Mouse (Mus musculus): Measurements from ENCODE around the gene Zswim7. TPM values are rescaled to one million over a fixed set of nuclear protein-coding genes. Genes with fewer than 3 reads are reported as not detected.

The Zswim7 gene
- total and polyA plus RNA-seq, 2 experiments from 2014 or later: 9.3 to 27.8 TPM

GRCm38 (mm10) chr11:62277086-62277485 lies 4.1 kb downstream of the Zswim7 start:
- Histone ChIP-seq H3K27me3 (ENCODE audit: insufficient read depth, low read length) (no peaks in the 10 kb centered on the region), H3K27ac (no peak overlapping the region), H3K4me1 (ENCODE audit: insufficient read depth, low read length) (0 out of 2 replicates have a peak, but pooled peaks cover 4% of the 10 kb centered on the region), H3K4me2 (ENCODE audit: low read depth, low read length) (no peak overlapping the region), H3K9ac (replicated peaks; ENCODE audit: low read length) (no peak overlapping the region), H3K36me3 (ENCODE audit: insufficient read depth, low read length) (no peaks in the 10 kb centered on the region), H3K4me3 (ENCODE audit: low read length) (no peak overlapping the region), H3K9me3 (ENCODE audit: low read length) (no peaks in the 10 kb centered on the region)
- WGBS: 60% methylated on average over 8 of the region's 8 CpGs
- DNase-seq (ENCODE audit: low spot score) (no peak), ATAC-seq (no peak)
- TF ChIP-seq CTCF (IDR thresholded peaks at IDR 0.05; ENCODE audit: low read depth): no peak

GRCm38 (mm10) chr11:62270851-62271250 lies 10.3 kb downstream of the Zswim7 start:
- Histone ChIP-seq H3K27me3 (ENCODE audit: insufficient read depth, low read length) (no peaks in the 10 kb centered on the region), H3K27ac (no peak overlapping the region), H3K4me1 (ENCODE audit: insufficient read depth, low read length) (no peaks in the 10 kb centered on the region), H3K9me3 (ENCODE audit: low read length) (no peaks in the 10 kb centered on the region), H3K4me3 (ENCODE audit: low read length) (no peak overlapping the region), H3K9ac (replicated peaks; ENCODE audit: low read length) (no peak overlapping the region), H3K4me2 (ENCODE audit: low read depth, low read length) (no peak overlapping the region), H3K36me3 (ENCODE audit: insufficient read depth, low read length) (no peaks in the 10 kb centered on the region)
- ATAC-seq: no peak
- DNase-seq (ENCODE audit: low spot score): no peak
- WGBS: 64% methylated on average over 5 of the region's 5 CpGs
- TF ChIP-seq CTCF (IDR thresholded peaks at IDR 0.05; ENCODE audit: low read depth): no peak

GRCm38 (mm10) chr11:62269097-62269496 lies 12.1 kb downstream of the Zswim7 start:
- H3K27me3 ChIP-seq (ENCODE audit: insufficient read depth, low read length): no peaks in the 10 kb centered on the region

GRCm38 (mm10) chr11:62268381-62268780 lies 12.8 kb downstream of the Zswim7 start:
- 80% methylated on average over 8 of the region's 8 CpGs for WGBS

More at GRCm38 (mm10) chr11:62269097-62269496, 12.1 kb downstream of the Zswim7 start:
- Histone ChIP-seq H3K36me3 (ENCODE audit: insufficient read depth, low read length) (no peaks in the 10 kb centered on the region), H3K9ac (replicated peaks; ENCODE audit: low read length) (no peak overlapping the region), H3K9me3 (ENCODE audit: low read length) (no peaks in the 10 kb centered on the region), H3K4me2 (ENCODE audit: low read depth, low read length) (no peak overlapping the region), H3K27ac (no peak overlapping the region), H3K4me3 (ENCODE audit: low read length) (no peak overlapping the region), H3K4me1 (ENCODE audit: insufficient read depth, low read length) (no peaks in the 10 kb centered on the region)
- no peak for ATAC-seq
- TF ChIP-seq CTCF (IDR thresholded peaks at IDR 0.05; ENCODE audit: low read depth): no peak
- no peak for DNase-seq (ENCODE audit: low spot score)
- 81% methylated on average over 12 of the region's 12 CpGs for WGBS

GRCm38 (mm10) chr11:62266466-62267214 lies 14.5 kb downstream of the Zswim7 start:
- H3K4me2 ChIP-seq (ENCODE audit: low read depth, low read length): no peak overlapping the region
- H3K9ac ChIP-seq (replicated peaks; ENCODE audit: low read length): no peak overlapping the region
- no peak for ATAC-seq

More at GRCm38 (mm10) chr11:62268381-62268780, 12.8 kb downstream of the Zswim7 start:
- TF ChIP-seq CTCF (IDR thresholded peaks at IDR 0.05; ENCODE audit: low read depth): no peak
- no peaks in the 10 kb centered on the region for H3K4me1 ChIP-seq (ENCODE audit: insufficient read depth, low read length)
- H3K27ac ChIP-seq: no peak overlapping the region
- H3K9me3 ChIP-seq (ENCODE audit: low read length): no peaks in the 10 kb centered on the region
- H3K4me3 ChIP-seq (ENCODE audit: low read length): no peak overlapping the region
- DNase-seq (ENCODE audit: low spot score) (no peak), ATAC-seq (no peak)
- H3K9ac ChIP-seq (replicated peaks; ENCODE audit: low read length): no peak overlapping the region
- no peak overlapping the region for H3K4me2 ChIP-seq (ENCODE audit: low read depth, low read length)
- no peaks in the 10 kb centered on the region for H3K36me3 ChIP-seq (ENCODE audit: insufficient read depth, low read length)
- no peaks in the 10 kb centered on the region for H3K27me3 ChIP-seq (ENCODE audit: insufficient read depth, low read length)

GRCm38 (mm10) chr11:62265642-62266041 lies 15.5 kb downstream of the Zswim7 start:
- Histone ChIP-seq H3K4me2 (ENCODE audit: low read depth, low read length) (no peak overlapping the region), H3K27ac (no peak overlapping the region)
- DNase-seq (ENCODE audit: low spot score): no peak

More at GRCm38 (mm10) chr11:62266466-62267214, 14.5 kb downstream of the Zswim7 start:
- H3K4me1 ChIP-seq (ENCODE audit: insufficient read depth, low read length): no peaks in the 10 kb centered on the region
- no peak overlapping the region for H3K4me3 ChIP-seq (ENCODE audit: low read length)
- WGBS: 39% methylated on average over 17 of the region's 17 CpGs
- TF ChIP-seq CTCF (IDR thresholded peaks at IDR 0.05; ENCODE audit: low read depth): no peak
- no peak for DNase-seq (ENCODE audit: low spot score)
- H3K9me3 ChIP-seq (ENCODE audit: low read length): no peaks in the 10 kb centered on the region
- no peaks in the 10 kb centered on the region for H3K36me3 ChIP-seq (ENCODE audit: insufficient read depth, low read length)
- H3K27ac ChIP-seq: no peak overlapping the region
- no peaks in the 10 kb centered on the region for H3K27me3 ChIP-seq (ENCODE audit: insufficient read depth, low read length)

GRCm38 (mm10) chr11:62264018-62264417 lies 17.2 kb downstream of the Zswim7 start:
- peak overlapping the region; percentile 15; the same call in 1 of the 2 replicates for H3K27ac ChIP-seq
- H3K36me3 ChIP-seq (ENCODE audit: insufficient read depth, low read length): no peaks in the 10 kb centered on the region
- no peak overlapping the region for H3K4me3 ChIP-seq (ENCODE audit: low read length)
- WGBS: 60% methylated on average over 7 of the region's 7 CpGs
- TF ChIP-seq CTCF (IDR thresholded peaks at IDR 0.05; ENCODE audit: low read depth): no peak
- no peaks in the 10 kb centered on the region for H3K27me3 ChIP-seq (ENCODE audit: insufficient read depth, low read length)
- H3K9me3 ChIP-seq (ENCODE audit: low read length): no peaks in the 10 kb centered on the region
- no peaks in the 10 kb centered on the region for H3K4me1 ChIP-seq (ENCODE audit: insufficient read depth, low read length)
- H3K4me2 ChIP-seq (ENCODE audit: low read depth, low read length): no peak overlapping the region
- H3K9ac ChIP-seq (replicated peaks; ENCODE audit: low read length): no peak overlapping the region
- ATAC-seq (0 out of 2 replicates have a peak, but pooled peaks have one; percentile 7), DNase-seq (ENCODE audit: low spot score) (no peak)

More at GRCm38 (mm10) chr11:62265642-62266041, 15.5 kb downstream of the Zswim7 start:
- no peaks in the 10 kb centered on the region for H3K9me3 ChIP-seq (ENCODE audit: low read length)
- ATAC-seq: no peak
- no peak overlapping the region for H3K9ac ChIP-seq (replicated peaks; ENCODE audit: low read length)
- H3K27me3 ChIP-seq (ENCODE audit: insufficient read depth, low read length): no peaks in the 10 kb centered on the region
- 34% methylated on average over 7 of the region's 7 CpGs for WGBS
- TF ChIP-seq CTCF (IDR thresholded peaks at IDR 0.05; ENCODE audit: low read depth): no peak
- no peaks in the 10 kb centered on the region for H3K4me1 ChIP-seq (ENCODE audit: insufficient read depth, low read length)
- H3K36me3 ChIP-seq (ENCODE audit: insufficient read depth, low read length): no peaks in the 10 kb centered on the region
- no peak overlapping the region for H3K4me3 ChIP-seq (ENCODE audit: low read length)
